Mouse (Mus musculus) midbrain, embryonic 10.5 days (tissue): ENCODE measurements at regions not wholly inside any gene's neighbourhood (a gene's known extent, or its start where the extent isn't known, plus 50 kb on each side); places are given as distances from the start of the nearest gene placed in this dataset.
A peak's percentile ranks its signal among the peaks of the same experiment; 100 is the strongest.

Source experiments
- DNase-seq: peaks from one replicate; pipeline ENCODE4 v3.0.0-alpha.2; 2017; ENCODE audit warnings: low spot score
- H3K27ac ChIP-seq: fragments of 300-500 bp; sonication (generic); replicated peaks from 2 replicates; pipeline ENCODE4 v1.5.1; 2016; ENCODE audit warnings: mild to moderate bottlenecking
- H3K27me3 ChIP-seq: fragments of 300-500 bp; sonication (generic); 2 replicates; pipeline ENCODE4 v1.6.1; 2016; ENCODE audit warnings: low read depth, mild to moderate bottlenecking; ENCODE audit not compliant: poor library complexity, severe bottlenecking
- H3K36me3 ChIP-seq: fragments of 300-500 bp; sonication (generic); 2 replicates; pipeline ENCODE4 v1.6.1; 2016; ENCODE audit warnings: mild to moderate bottlenecking, moderate library complexity
- H3K4me1 ChIP-seq: fragments of 300-500 bp; sonication (generic); 2 replicates; pipeline ENCODE4 v1.6.1; 2016
- H3K4me3 ChIP-seq: fragments of 300-500 bp; sonication (generic); 2 replicates; pipeline ENCODE4 v1.5.1; 2016; ENCODE audit warnings: mild to moderate bottlenecking, moderate library complexity
- H3K9me3 ChIP-seq: fragments of 300-500 bp; sonication (generic); replicated peaks from 2 replicates; pipeline ENCODE4 v1.6.1; 2016; ENCODE audit warnings: mild to moderate bottlenecking
- WGBS: fragments of 180-500 bp; shearing (Covaris S2); methylation state at CpG from one replicate; pipeline ENCODE4 v1.1.7; 2016; 5-methylcytosine and 5-hydroxymethylcytosine counted together

GRCm38 (mm10) chr13:114619416-114619815 lies 160.7 kb upstream of the Fst start:
- H3K36me3 ChIP-seq: no peaks in the 10 kb centered on the region
- no peaks in the 10 kb centered on the region for H3K9me3 ChIP-seq
- H3K4me1 ChIP-seq: no peaks in the 10 kb centered on the region
- no peak for DNase-seq
- H3K27ac ChIP-seq: no peak overlapping the region
- H3K4me3 ChIP-seq: no peak overlapping the region
- H3K27me3 ChIP-seq: no peaks in the 10 kb centered on the region
- WGBS: 90% methylated on average over 4 of the region's 4 CpGs

- H3K4me3 ChIP-seq: no peak overlapping the region
- H3K9me3 ChIP-seq: no peaks in the 10 kb centered on the region
- H3K27me3 ChIP-seq: no peaks in the 10 kb centered on the region
- H3K27ac ChIP-seq: no peak overlapping the region
- WGBS: 93% methylated on average over 4 of the region's 4 CpGs
- H3K36me3 ChIP-seq: no peaks in the 10 kb centered on the region
- peaks cover 1% of the 10 kb centered on the region; the same call in 1 of the 2 replicates for H3K4me1 ChIP-seq
- no peak for DNase-seq
Observed at GRCm38 (mm10) chr13:114636731-114637130, 178.0 kb upstream of the Fst start.

GRCm38 (mm10) chr13:114639531-114639930 lies 178.5 kb upstream of the Mocs2 start:
- Histone ChIP-seq H3K27ac (no peak overlapping the region), H3K4me1 (peaks cover 21% of the 10 kb centered on the region), H3K36me3 (no peaks in the 10 kb centered on the region), H3K27me3 (no peaks in the 10 kb centered on the region), H3K4me3 (no peak overlapping the region), H3K9me3 (no peaks in the 10 kb centered on the region)
- WGBS: 93% methylated on average over 2 of the region's 2 CpGs
- DNase-seq: no peak

GRCm38 (mm10) chr13:114641688-114642390 lies 176.2 kb upstream of the Mocs2 start:
- no peak for DNase-seq
- H3K27me3 ChIP-seq: no peaks in the 10 kb centered on the region
- WGBS: 75% methylated on average over 9 of the region's 9 CpGs
- H3K4me1 ChIP-seq: peaks cover 21% of the 10 kb centered on the region
- no peak overlapping the region for H3K27ac ChIP-seq
- no peaks in the 10 kb centered on the region for H3K36me3 ChIP-seq
- H3K9me3 ChIP-seq: no peaks in the 10 kb centered on the region
- H3K4me3 ChIP-seq: no peak overlapping the region

- WGBS: 26% methylated on average over 3 of the region's 3 CpGs
- Histone ChIP-seq H3K36me3 (no peaks in the 10 kb centered on the region), H3K4me1 (peaks cover 21% of the 10 kb centered on the region), H3K9me3 (no peaks in the 10 kb centered on the region), H3K27ac (peak overlapping the region; percentile 55), H3K27me3 (no peaks in the 10 kb centered on the region), H3K4me3 (no peak overlapping the region)
- DNase-seq: peak; percentile 19
Observed at GRCm38 (mm10) chr13:114642901-114643491, 175.0 kb upstream of the Mocs2 start.

GRCm38 (mm10) chr13:114643521-114643920 lies 174.5 kb upstream of the Mocs2 start:
- Histone ChIP-seq H3K4me3 (no peak overlapping the region), H3K4me1 (peaks cover 21% of the 10 kb centered on the region), H3K36me3 (no peaks in the 10 kb centered on the region), H3K9me3 (no peaks in the 10 kb centered on the region), H3K27ac (no peak overlapping the region), H3K27me3 (no peaks in the 10 kb centered on the region)
- no peak for DNase-seq
- WGBS: 56% methylated on average over 11 of the region's 11 CpGs

- no peaks in the 10 kb centered on the region for H3K27me3 ChIP-seq
- no peaks in the 10 kb centered on the region for H3K36me3 ChIP-seq
- WGBS: 92% methylated on average over 7 of the region's 7 CpGs
- no peaks in the 10 kb centered on the region for H3K4me1 ChIP-seq
- no peak overlapping the region for H3K27ac ChIP-seq
- H3K4me3 ChIP-seq: no peak overlapping the region
- DNase-seq: no peak
- H3K9me3 ChIP-seq: no peaks in the 10 kb centered on the region
Observed at GRCm38 (mm10) chr13:114654267-114654666, 163.8 kb upstream of the Mocs2 start.

GRCm38 (mm10) chr13:114654953-114655586 lies 163.0 kb upstream of the Mocs2 start:
- no peak for DNase-seq
- Histone ChIP-seq H3K36me3 (no peaks in the 10 kb centered on the region), H3K27ac (no peak overlapping the region), H3K27me3 (no peaks in the 10 kb centered on the region), H3K4me1 (no peaks in the 10 kb centered on the region), H3K9me3 (no peaks in the 10 kb centered on the region), H3K4me3 (no peak overlapping the region)
- WGBS: 87% methylated on average over 4 of the region's 4 CpGs

- no peak for DNase-seq
- Histone ChIP-seq H3K27me3 (no peaks in the 10 kb centered on the region), H3K4me3 (no peak overlapping the region), H3K4me1 (no peaks in the 10 kb centered on the region), H3K36me3 (no peaks in the 10 kb centered on the region), H3K9me3 (no peaks in the 10 kb centered on the region), H3K27ac (no peak overlapping the region)
Observed at GRCm38 (mm10) chr13:114672411-114672810, 145.6 kb upstream of the Mocs2 start.

- H3K27ac ChIP-seq: no peak overlapping the region
- WGBS: 84% methylated on average over 5 of the region's 5 CpGs
- H3K36me3 ChIP-seq: no peaks in the 10 kb centered on the region
- H3K27me3 ChIP-seq: no peaks in the 10 kb centered on the region
- no peak for DNase-seq
- H3K4me3 ChIP-seq: no peak overlapping the region
- H3K9me3 ChIP-seq: no peaks in the 10 kb centered on the region
- H3K4me1 ChIP-seq: no peaks in the 10 kb centered on the region
Observed at GRCm38 (mm10) chr13:114679703-114680378, 138.2 kb upstream of the Mocs2 start.

- Histone ChIP-seq H3K4me3 (no peak overlapping the region), H3K36me3 (no peaks in the 10 kb centered on the region), H3K27me3 (no peaks in the 10 kb centered on the region), H3K4me1 (no peaks in the 10 kb centered on the region), H3K9me3 (no peaks in the 10 kb centered on the region), H3K27ac (no peak overlapping the region)
- WGBS: 84% methylated on average over 9 of the region's 9 CpGs
- DNase-seq: no peak
Observed at GRCm38 (mm10) chr13:114680379-114680733, 137.7 kb upstream of the Mocs2 start.

- Histone ChIP-seq H3K4me3 (no peak overlapping the region), H3K27me3 (no peaks in the 10 kb centered on the region), H3K9me3 (no peaks in the 10 kb centered on the region), H3K4me1 (no peaks in the 10 kb centered on the region), H3K36me3 (no peaks in the 10 kb centered on the region), H3K27ac (no peak overlapping the region)
- DNase-seq: no peak
- WGBS: 83% methylated on average over 4 of the region's 4 CpGs
Observed at GRCm38 (mm10) chr13:114681196-114681595, 136.8 kb upstream of the Mocs2 start.

- no peaks in the 10 kb centered on the region for H3K9me3 ChIP-seq
- DNase-seq: no peak
- H3K4me3 ChIP-seq: no peak overlapping the region
- H3K36me3 ChIP-seq: no peaks in the 10 kb centered on the region
- WGBS: 89% methylated on average over 4 of the region's 4 CpGs
- H3K4me1 ChIP-seq: no peaks in the 10 kb centered on the region
- no peak overlapping the region for H3K27ac ChIP-seq
- H3K27me3 ChIP-seq: no peaks in the 10 kb centered on the region
Observed at GRCm38 (mm10) chr13:114681887-114682286, 136.1 kb upstream of the Mocs2 start.
